Mouse (Mus musculus) adrenal gland, postnatal 14 days (tissue): ENCODE measurements around the gene Izumo4. TPM values are rescaled to one million over a fixed set of nuclear protein-coding genes. Genes with fewer than 3 reads are reported as not detected.

ENCODE experiments used
- DNase-seq: peaks from one replicate; pipeline ENCODE4 v3.0.0; 2021; ENCODE audit warnings: mixed read lengths
- long read RNA-seq, 2 experiments: library from polyadenylated mRNA; stranded (forward); transcript quantifications; one replicate each; pipeline ENCODE4 v2.0.0; 2021
- total RNA-seq: library from RNA; stranded (reverse); gene quantifications from 2 replicates; pipeline ENCODE4 v1.2.3, GENCODE M21; 2021

Gene Izumo4
- 12.1 and 12.6 TPM in 2 replicates for total RNA-seq
- long read RNA-seq, experiment 1, partial matches to known transcripts: 1 of 9 reads
- long read RNA-seq, experiment 1, other reads (novel, unspliced or antisense): 8 of 9 reads
- long read RNA-seq, experiment 2, partial matches to known transcripts: 0 of 6 reads
- long read RNA-seq, experiment 2, other reads (novel, unspliced or antisense): 6 of 6 reads

DNA sequence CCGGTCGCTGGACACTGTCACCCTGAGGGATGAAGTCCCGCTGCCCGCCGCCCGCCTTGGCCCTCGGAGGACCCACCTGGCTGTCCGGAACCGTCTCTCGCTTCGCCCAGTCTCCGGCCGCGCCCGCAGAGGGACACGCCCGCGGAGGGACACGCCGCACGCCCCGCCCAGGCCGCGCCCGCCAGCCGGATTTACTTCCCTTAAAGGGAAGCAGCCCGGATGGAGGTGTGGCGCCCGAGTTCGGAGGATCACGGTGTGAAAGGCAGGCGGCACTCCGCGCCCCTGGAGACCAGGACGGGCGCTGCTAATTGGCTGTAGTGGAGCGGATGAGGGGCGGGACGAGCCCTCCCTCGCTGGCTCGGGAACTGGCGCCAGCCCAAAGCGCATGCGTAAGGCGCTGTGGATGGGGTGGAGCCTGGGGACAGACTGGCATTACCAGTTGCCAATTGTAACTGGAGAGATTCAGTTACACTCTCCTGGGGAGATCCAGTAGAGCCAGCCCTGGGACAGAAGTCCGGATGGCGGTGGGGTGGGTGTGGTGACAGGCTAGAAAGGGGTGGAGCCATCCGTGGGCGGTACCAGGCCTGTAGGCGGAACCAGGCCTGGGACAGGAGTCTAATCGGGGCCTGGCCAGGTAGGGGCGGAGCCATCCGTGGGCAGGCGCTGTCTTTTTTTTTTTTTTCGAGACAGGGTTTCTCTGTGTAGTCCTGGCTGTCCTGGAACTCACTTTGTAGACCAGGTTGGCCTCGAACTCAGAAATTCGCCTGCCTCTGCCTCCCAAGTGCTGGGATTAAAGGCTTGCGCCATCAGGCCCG, at the start of gene Izumo4, which contains the start of gene Mob3a:
Izumo4 (plus strand) TSS at position 464 of the 815 bp plus-strand sequence.
Mob3a (minus strand) TSS at position 257 of the 815 bp plus-strand sequence.
- peak; percentile 99 for DNase-seq

DNA sequence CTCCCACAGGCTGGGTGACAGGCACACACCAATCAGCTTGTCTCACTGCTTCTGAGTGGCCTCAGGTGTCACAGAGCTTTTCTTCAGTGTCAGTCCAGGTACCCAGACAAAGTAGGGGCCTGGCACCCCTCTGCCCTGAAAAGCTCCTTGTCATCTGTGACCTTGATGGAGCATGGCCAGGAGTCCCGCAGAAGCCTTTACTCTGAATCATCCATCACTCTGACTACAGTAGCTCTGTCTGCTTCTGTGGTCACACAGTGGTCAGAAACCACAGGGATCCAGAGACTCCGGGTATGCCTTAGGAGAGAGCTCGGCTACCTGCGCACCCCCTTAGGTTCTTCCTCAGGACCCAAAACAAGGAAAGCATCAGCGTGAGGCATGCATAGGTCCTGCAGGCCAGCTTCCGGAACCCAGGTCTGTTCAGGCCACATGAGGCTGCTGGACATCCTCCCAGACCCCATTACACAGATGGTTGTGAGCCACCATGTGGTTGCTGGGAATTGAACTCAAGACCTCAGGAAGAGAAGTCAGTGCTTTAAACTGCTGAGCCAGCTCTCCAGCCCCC, 48.7 kb upstream of the Izumo4 start:
- DNase-seq: no peak

DNA sequence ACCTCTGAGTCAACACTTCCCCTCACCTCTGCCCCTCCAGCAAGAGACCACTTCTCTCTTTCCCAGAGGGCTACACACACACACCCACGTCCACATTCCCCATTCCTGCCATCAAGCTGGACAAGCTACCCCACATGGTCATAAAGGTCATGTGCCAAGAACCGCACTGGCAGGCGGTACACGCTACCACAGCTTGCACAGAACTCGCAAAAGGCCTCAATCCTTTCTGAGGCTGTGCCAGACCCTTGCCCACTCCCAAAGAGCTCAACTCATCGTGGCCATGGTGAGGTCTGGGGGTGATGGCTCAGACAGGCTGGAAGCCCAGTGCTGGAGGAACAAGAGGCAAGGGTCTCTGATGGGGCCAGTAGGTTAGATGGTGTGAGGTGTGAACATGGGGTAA, 47.1 kb upstream of the Izumo4 start:
- DNase-seq: no peak

DNA sequence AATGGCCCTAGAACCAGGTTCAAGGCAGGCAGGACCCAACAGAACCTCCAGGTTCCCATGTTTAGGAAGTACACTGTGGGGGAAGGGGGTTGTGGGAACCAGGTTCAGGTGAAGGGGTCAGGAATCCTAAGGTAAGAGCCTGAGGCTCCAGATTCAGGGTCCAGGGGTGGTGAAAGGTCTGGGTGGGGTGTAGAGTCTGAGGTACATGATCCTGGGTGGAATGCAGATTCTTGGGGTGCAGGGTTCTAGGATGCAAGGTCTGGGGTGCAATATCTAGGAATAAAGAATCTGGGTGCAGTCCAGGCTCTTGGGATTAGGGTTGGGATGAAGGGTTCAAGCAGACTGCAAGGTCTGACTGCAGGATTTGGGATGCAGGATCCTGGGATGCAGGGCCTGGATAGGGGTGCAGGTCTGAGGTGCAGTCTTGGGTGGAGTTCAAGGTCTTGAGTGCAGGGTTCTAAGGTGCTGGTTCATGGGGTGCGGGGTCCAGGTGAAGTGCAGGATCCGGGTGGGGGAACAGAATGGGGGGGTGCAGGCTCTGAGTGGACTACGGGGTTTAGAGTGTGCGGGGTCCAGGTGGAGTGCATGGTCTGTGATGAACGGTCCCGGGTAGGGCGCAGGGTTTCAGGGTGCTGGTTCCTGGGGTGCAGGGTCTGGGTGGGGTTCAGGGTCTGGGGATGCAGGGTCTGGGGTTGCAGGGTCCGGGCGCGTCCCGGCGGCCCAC, 46.4 kb upstream of the Izumo4 start:
- no peak for DNase-seq

DNA sequence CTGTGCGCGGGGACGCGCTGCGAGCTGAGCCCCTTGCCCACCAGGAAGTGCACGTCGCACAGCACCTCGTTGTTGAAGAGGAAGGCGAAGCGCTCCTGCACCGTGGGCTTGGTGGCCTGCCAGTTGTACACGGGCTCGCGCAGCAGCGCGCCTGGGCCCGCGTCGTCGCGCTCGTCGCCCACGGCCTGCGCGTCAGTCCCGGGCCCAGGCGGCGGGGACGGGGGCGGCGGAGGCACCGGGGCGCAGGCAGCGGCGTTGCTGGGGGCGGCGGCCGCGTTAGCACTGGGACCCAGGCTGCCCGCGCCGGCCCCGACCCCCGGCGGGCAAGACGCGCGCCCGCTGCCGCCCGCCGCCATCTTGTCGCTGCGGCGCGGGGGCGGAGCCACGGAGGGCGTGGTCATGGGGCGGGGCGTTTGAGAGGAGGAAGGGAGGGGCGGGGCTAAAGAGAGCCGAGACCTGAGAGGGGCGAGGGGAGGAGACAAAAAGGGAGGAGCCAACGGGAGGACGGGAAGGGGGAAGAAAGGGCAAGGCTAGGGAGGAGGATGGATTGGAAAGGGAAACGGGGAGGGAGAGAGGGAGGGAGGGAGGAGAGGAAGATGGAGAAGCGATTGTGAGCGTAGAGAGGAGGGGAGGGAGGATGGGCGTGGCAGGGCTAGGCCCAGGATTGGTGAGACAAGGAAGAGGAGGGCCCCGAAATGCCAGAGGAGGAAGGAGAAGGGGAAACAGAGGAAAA, 45.7 kb upstream of the Izumo4 start:
- DNase-seq: peak; percentile 99

DNA sequence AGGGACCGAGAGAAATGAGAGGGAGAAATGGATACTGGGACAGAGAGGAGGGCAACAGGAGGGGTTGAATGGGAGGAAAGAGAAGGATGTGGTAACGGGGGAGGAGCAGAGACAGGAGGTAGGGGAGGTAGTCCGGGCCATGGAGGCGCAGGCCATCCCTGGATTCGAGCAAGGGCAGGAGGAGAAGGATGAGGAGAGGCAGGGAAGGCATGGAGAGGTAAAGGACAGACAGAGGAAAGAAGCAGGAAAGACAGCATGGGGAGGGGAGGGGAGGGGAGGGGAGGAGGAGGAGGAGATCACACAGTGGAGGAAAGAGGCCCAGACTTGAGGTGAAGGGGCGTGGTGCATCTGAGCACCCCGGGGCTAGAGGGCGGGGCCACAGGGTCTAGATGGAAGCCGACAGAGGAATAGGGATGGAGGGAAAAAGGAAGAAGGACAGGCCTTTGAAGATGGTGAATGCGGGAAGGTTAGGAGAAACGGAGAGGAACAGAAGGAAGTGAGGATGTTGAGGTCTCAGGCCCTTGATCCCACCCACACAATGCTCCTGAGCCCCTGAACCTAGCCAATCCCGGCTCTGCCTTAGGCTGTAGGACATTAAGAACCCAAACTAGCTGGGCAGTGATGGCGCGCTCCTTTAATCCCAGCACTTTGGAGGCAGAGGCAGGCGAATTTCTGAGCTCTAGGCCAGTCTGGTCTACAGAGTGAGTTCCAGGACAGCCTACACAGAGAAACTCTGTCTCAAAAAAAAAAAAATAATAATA, 44.9 kb upstream of the Izumo4 start, which contains the start of gene Btbd2:
Btbd2 (minus strand) TSS at position 209 of the 761 bp plus-strand sequence.
- DNase-seq: no peak

DNA sequence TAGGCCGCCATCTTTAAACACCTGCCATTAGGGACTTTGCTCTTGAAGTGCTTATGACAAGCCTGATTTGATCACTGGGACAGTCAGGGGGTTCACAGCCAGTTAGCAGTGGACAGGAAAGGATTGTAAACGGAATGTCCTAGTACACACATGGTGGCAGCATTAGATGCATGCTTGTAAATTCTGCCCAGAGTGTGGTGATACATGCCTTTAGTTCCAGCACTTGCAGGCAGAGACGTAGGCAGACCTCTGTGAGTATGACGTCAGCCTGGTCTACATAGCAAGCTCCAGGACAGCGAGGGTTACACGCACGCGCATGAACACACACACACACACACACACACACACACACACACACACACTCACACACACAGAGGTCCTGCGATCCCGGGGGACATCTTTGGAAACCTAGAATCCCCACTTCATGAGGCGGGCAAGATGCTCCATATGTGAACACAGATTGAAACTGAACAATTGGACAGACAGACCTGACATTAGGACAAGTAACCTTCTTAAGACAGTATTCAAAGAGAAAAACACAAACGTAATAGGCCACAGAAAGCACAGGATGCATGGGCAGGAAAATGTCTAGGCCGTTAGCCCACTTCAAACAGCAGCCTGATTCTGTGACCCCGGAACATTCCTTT, 43.7 kb upstream of the Izumo4 start:
- no peak for DNase-seq

DNA sequence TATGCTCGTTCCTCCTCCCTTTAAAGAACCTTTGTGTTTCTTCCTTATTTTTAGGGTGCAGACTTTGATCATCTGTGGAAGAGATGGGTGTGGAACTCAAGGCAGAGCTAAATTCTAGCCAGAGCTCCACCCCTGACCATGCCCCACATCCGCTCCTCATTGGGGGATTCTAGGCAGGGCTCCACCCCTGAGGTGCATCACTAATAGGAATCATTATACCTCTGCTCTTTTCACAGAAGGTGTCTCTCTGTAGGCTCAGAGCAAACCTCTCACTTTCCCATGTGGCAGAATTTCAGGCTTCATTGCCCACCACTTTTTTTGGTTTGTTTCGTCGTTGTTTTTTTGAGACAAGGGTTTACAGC, 43.2 kb upstream of the Izumo4 start:
- no peak for DNase-seq

DNA sequence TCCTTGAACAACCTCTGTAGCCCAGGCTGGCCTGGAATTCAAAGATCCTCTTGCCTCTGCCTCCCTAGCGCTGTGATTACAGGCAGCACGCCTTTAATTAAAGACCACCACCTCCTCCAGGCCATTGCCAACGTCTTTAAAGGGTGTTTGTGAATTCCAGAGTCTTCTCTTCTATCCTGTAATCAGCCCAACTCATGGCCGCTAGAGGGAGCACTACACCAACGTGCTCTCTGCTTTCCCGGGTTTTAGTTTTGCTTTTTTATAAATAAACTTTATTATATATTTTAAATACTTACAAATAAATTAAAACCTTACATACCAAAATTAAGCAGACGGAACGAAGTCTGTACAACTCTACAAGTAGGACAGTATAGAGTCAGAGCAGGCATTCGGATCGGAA, 42.8 kb upstream of the Izumo4 start:
- peak; percentile 85 for DNase-seq

DNA sequence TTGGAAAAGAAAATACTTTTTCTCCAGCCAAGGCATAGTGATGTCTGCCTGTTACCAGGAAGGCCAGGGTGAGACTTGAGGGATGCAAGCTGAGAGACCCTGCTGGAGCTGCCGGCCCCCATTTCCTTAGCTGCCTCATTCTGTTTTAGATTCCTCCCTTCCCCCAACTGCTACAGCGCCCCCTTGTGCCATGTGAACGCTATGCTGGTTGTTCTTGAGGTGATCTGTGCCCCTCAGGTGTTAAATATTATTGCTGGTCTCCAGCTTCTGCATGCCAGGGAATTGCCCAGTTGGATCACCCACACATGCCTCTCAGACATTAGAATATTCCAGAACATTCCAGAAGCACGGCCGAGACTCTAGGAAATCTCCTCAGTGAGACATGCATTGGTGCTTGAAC, 40.8 kb upstream of the Izumo4 start:
- DNase-seq: peak; percentile 81

DNA sequence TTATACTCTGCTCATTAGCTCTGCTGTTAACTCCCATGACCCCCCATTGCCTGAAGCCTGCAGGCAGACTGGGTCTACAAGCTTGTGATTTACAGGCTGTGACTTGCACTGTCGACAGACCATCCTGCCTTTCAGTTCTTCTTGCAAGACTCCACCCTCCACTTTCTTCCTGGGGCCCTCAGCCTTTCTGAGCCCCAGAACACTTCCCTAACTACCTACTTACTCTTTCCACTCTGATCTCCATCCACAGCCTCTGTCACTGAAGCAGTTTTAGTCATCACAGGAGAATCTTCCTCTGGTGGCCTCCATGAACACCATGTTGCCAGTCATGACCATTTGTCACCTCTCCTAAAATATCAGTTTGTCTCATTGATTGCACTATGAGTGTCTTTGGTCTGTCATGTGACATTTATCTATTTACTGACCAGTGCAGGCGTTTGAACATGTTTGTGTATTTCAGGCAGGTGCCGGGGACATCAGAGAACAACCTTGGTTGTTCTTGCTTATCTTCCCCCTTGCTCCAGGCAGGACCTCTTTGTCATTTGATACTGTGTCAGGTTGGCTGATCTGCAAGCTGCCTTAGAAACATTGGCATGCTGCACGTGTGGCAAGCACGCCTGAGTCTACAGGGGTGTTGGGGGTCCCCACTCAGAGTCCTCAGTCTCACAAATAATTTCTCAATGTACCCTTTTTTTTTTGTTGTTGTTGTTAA, 38.3 kb upstream of the Izumo4 start:
- DNase-seq: no peak

DNA sequence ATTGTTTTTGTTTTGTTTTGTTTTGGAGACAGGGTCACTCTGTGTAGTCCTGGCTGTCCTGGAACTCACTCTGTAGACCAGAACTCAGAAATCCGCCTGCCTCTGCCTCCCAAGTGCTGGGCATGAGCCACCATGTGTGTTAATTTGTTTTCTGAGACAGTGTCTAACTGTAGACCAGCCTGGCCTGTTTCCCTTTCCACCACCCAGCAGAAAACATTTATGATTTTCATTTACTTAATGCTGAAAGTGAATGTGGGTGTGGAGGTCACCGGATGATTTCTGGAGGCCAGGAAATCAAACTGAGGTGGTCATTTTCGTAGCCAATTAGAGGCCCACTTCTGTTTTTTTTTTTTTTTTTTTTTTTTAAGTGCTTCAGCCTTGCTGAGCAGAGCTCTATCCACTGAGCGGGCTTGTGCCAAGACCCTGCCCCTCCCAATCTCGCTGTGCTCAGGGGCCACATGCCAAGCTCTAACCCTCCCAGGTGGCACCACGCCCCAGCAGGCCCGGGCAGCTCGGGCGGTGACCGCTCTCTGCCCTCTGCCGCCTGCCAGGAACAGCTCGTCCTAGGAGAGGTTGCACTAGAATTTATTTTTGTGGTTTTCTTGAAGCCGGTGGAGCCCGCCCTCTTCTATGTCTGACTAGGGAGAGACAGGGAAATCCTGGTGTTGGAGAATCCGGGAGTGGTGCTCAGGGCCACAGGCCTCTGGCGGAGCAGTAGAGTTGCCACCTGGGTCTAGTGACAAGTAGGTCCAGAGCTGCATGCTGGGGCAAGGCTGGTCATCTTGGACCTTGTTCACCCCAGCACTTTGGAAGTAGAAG, 37.6 kb upstream of the Izumo4 start:
- DNase-seq: peak; percentile 93

DNA sequence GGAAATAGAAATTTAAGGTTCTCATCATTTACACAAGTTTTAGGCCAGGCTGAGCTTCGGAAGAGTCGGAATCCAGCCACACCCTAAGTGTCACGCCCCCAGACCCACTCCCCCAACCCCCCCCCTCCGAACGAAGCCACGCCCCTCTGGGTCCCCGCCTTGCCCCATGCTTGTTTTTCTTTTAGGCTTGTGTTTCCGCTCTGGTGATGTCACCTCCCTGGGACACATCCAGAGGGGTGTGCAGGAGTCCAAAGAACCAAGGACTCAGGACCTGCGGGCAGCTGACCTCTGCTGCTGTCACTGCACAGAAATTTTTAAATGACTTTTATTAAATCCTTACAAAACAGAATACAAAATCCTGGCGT, 37.0 kb upstream of the Izumo4 start:
- peak; percentile 89 for DNase-seq

DNA sequence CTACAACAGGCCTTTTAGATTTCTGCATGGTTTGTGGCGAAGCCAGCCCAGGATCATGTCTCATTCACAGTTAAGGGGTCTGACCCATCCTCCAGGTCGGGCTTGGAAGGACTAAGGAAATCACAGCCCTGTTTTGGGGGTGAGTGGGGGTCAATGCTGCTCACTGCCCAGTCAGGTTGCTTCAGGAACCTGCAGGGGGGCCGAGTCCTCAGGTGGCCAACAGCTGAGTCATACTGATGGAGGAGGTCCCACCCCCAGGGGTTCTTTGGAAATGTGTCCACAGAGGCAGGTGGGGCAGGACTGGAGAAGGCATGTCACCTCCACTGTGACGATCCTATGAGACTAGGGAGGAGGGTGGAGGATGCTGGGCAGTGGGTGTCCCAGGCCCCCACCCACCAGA, 36.5 kb upstream of the Izumo4 start:
- no peak for DNase-seq

DNA sequence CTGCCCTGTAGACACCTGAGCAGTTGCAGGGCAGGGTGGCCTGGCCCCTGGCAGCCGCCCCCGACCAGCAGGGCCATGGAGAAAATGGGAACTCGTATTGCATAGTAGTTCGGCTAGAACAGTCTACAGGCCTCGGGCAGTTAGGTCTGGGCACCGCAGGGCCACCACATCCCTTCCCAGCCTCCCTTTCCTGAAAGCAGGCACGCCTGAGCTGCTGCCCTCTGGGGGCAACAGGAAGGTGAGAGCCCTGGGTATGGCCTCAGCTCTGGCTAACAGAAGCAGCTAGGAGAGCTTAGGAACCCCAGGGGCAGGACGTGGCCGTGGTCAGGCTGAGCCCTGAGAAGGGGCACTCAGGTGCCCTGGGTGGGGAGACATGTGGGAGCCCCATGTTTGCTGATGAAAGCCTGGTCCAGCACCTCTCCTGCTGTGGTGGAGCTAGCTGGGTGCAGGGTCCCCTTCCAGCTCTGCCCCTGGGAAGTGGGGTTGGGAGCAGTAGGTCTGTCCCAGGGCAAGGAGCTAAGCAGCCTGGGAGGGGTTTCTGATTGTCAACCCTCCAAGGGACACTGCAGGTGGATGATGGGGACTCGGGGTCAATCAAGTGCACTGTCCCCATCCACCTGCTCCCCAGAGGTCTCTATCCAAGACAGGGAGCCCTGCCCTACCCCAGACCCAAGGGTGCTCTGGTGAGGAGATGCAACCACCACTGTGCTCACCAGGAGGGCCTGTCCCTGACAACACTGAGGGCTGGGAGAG, 35.8 kb upstream of the Izumo4 start:
- no peak for DNase-seq

DNA sequence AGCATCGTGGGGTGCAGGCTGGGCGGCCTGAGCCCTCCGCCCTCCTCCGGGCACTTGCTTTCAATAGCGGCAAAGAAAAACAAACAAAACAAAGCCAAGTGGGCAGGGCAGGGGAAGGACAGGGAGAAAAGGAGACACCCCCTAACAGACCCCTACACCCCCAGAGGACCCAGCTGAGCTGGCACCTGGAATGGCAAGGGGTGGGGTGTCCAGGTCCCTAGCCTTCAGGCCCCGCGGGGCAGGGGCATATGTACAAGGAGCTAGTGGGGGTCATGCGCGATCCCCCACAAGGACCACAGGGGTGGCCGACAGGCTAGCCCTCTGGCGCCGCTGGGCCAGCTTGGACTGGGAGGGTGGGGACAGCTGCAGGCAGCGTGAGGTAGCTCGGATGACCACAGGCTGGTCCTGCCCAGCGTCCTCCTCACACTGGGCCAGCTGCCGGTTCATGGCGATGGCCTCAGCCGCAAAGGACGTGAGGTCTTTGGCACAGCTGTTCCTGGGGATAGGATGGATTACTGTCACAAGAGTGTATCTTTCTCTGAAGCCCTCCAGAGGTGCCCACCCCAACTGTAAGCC, 35.1 kb upstream of the Izumo4 start:
- DNase-seq: no peak

DNA sequence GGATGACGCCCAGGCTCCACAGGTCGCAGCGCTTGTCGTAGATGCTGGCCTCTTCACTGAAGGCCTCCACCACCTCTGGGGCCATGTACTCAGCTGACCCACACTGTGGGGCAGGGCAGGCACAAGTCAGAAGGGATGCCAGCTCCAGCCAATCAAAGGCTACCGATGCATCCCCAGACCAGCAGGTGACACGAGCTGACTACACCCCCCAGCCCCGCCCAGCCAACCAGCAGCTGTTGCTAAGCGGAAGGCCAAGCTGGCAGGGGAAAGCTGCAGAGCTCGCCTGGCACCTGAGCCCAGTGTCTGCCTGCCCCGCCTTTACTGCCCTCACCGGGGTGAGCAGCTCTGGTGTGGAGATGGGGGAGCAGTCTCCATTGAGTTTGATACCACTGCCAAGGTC, 33.4 kb upstream of the Izumo4 start:
- peak; percentile 60 for DNase-seq

DNA sequence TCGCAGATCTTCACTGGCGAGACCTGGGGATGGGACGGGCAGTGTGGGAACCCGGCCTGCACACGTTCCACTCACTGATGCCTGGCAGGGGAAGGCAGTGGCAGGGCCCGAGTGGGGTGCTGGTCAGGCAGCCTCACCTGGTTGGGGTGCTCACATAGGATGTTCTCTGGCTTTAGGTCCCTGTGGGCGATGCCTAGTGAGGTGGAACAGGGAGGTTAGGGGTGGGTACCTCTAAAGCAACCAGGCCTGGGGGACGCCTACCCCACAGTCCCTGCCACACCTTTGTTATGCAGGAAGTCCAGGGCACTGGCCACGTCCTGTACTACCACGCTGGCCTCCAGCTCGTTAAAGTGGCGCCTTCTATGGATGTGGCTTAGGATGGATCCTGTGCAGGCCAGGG, 33.0 kb upstream of the Izumo4 start:
- DNase-seq: no peak
